ENCODE assay signal across 27 mouse cellular contexts in the genomic region with DNA sequence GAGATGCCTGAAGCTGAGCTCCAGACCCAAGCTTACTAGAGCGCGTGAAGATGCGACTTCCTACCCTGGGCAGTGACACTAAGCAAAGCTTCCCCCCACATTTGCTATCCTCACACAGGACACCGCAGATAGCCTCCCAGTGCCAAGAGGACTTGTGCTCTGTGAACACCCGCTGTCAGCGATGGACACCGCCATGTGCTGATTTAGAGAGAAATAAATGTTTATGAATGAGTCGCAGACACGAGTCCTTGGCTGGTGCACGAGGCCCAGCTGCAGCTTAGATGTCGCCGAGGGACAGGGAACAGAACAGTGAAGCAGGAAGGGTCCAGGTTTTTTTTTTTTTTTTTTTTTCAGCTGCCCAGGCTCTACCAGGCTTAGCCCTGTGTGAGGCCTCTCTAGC. TPM values are rescaled to one million over a fixed set of nuclear protein-coding genes. Genes with fewer than 3 reads are reported as not detected.
DNase-seq lines count a peak whose midpoint lies in the region; ATAC-seq and TF ChIP-seq lines count a peak whose summit lies in the region.
"Had no signal": no experiment of that assay in that cellular context is flagged by ENCODE, and none has a peak within 500 bp of the region (broad histone marks: within the 10 kb centered on the region; RNA-seq: fewer than 3 reads in every experiment).

No protein-coding gene starts in this region.

- TF ChIP-seq CTCF in forebrain, postnatal 0 days (IDR thresholded peaks at IDR 0.05; ENCODE audit: low read depth), result no peak
- no peak for TF ChIP-seq CTCF in brain, embryonic 14.5 days (IDR thresholded peaks at IDR 0.05; ENCODE audit: borderline replicate concordance, extremely low read depth, insufficient read depth, insufficient read length)

- ATAC-seq in forebrain, postnatal 0 days, result peak; percentile 38
- ATAC-seq in forebrain, embryonic 15.5 days (replicated peaks), result no peak
- ATAC-seq in midbrain, embryonic 15.5 days (replicated peaks), result 0 out of 2 replicates have a peak, but pooled peaks have one; percentile 41
- ATAC-seq in midbrain, embryonic 13.5 days, result no peak
- no peak for ATAC-seq in heart, embryonic 12.5 days (ENCODE audit: insufficient number of reproducible peaks, low FRiP score)
- ATAC-seq: CD4-positive, CD25-positive, alpha-beta regulatory T cell, adult 4 months; forebrain, embryonic 14.5 days had no signal

- H3K36me3 ChIP-seq in forebrain, postnatal 0 days (ENCODE audit: insufficient read depth), result no peaks in the 10 kb centered on the region
- no peaks in the 10 kb centered on the region for H3K36me3 ChIP-seq in forebrain, embryonic 15.5 days
- no peaks in the 10 kb centered on the region for H3K36me3 ChIP-seq in midbrain, embryonic 15.5 days (replicated peaks)
- H3K36me3 ChIP-seq in midbrain, embryonic 13.5 days, result no peaks in the 10 kb centered on the region
- H3K36me3 ChIP-seq in heart, embryonic 12.5 days, result no peaks in the 10 kb centered on the region
- H3K36me3 ChIP-seq: embryonic facial prominence, embryonic 12.5 days; heart, embryonic 13.5 days; kidney, embryonic 15.5 days; limb, embryonic 13.5 days had no signal

- no peak overlapping the region for H3K9ac ChIP-seq in forebrain, postnatal 0 days
- H3K9ac ChIP-seq in forebrain, embryonic 15.5 days (replicated peaks), result no peak overlapping the region
- no peak overlapping the region for H3K9ac ChIP-seq in midbrain, embryonic 15.5 days
- H3K9ac ChIP-seq in midbrain, embryonic 13.5 days (replicated peaks), result no peak overlapping the region
- no peak overlapping the region for H3K9ac ChIP-seq in heart, embryonic 12.5 days
- H3K9ac ChIP-seq: embryonic facial prominence, embryonic 12.5 days; heart, embryonic 13.5 days; hindbrain, embryonic 14.5 days; kidney, embryonic 15.5 days; limb, embryonic 13.5 days had no signal

- WGBS in forebrain, postnatal 0 days, result 73% methylated on average over 12 of the region's 12 CpGs
- WGBS in forebrain, embryonic 15.5 days, result 83% methylated on average over 12 of the region's 12 CpGs
- WGBS in midbrain, embryonic 15.5 days, result 74% methylated on average over 12 of the region's 12 CpGs
- WGBS in midbrain, embryonic 13.5 days, result 87% methylated on average over 12 of the region's 12 CpGs
- 83% methylated on average over 12 of the region's 12 CpGs for WGBS in heart, embryonic 12.5 days

- no peak overlapping the region for H3K27ac ChIP-seq in forebrain, postnatal 0 days (ENCODE audit: low read depth, low read length)
- H3K27ac ChIP-seq in forebrain, embryonic 15.5 days (replicated peaks), result no peak overlapping the region
- H3K27ac ChIP-seq in midbrain, embryonic 15.5 days, result no peak overlapping the region
- no peak overlapping the region for H3K27ac ChIP-seq in midbrain, embryonic 13.5 days
- no peak overlapping the region for H3K27ac ChIP-seq in heart, embryonic 12.5 days (ENCODE audit: poor library complexity, severe bottlenecking)
- H3K27ac ChIP-seq: embryonic facial prominence, embryonic 12.5 days; gastrocnemius, adult 2 months; heart, adult 2 months; heart, embryonic 13.5 days; hindbrain, embryonic 14.5 days; kidney, embryonic 15.5 days; limb, embryonic 13.5 days had no signal

- H3K4me2 ChIP-seq in forebrain, postnatal 0 days (ENCODE audit: low read depth), result no peak overlapping the region
- no peak overlapping the region for H3K4me2 ChIP-seq in forebrain, embryonic 15.5 days (replicated peaks)
- no peak overlapping the region for H3K4me2 ChIP-seq in midbrain, embryonic 15.5 days
- H3K4me2 ChIP-seq in midbrain, embryonic 13.5 days (replicated peaks), result no peak overlapping the region
- no peak overlapping the region for H3K4me2 ChIP-seq in heart, embryonic 12.5 days
- H3K4me2 ChIP-seq: embryonic facial prominence, embryonic 12.5 days; heart, embryonic 13.5 days; hindbrain, embryonic 14.5 days; kidney, embryonic 15.5 days; limb, embryonic 13.5 days; liver, embryonic 11.5 days had no signal

- no peaks in the 10 kb centered on the region for H3K4me1 ChIP-seq in forebrain, postnatal 0 days (ENCODE audit: insufficient read depth)
- 0 out of 2 replicates have a peak, but pooled peaks cover 8% of the 10 kb centered on the region for H3K4me1 ChIP-seq in forebrain, embryonic 15.5 days
- no peaks in the 10 kb centered on the region for H3K4me1 ChIP-seq in midbrain, embryonic 15.5 days
- no peaks in the 10 kb centered on the region; the same call in 1 of the 2 replicates for H3K4me1 ChIP-seq in midbrain, embryonic 13.5 days (replicated peaks)
- no peaks in the 10 kb centered on the region for H3K4me1 ChIP-seq in heart, embryonic 12.5 days (replicated peaks)
- H3K4me1 ChIP-seq: embryonic facial prominence, embryonic 12.5 days; heart, embryonic 13.5 days; kidney, embryonic 15.5 days had no signal

- H3K4me3 ChIP-seq in forebrain, postnatal 0 days (ENCODE audit: low read depth, low read length), result no peak overlapping the region
- H3K4me3 ChIP-seq in forebrain, embryonic 15.5 days, result no peak overlapping the region
- no peak overlapping the region for H3K4me3 ChIP-seq in midbrain, embryonic 15.5 days
- H3K4me3 ChIP-seq in midbrain, embryonic 13.5 days (replicated peaks), result no peak overlapping the region
- no peak overlapping the region for H3K4me3 ChIP-seq in heart, embryonic 12.5 days
- H3K4me3 ChIP-seq: embryonic facial prominence, embryonic 12.5 days; gastrocnemius, adult 2 months; heart, adult 2 months; heart, embryonic 13.5 days; kidney, embryonic 15.5 days; limb, embryonic 13.5 days had no signal

- H3K9me3 ChIP-seq in forebrain, postnatal 0 days (ENCODE audit: low read length), result no peaks in the 10 kb centered on the region
- H3K9me3 ChIP-seq in forebrain, embryonic 15.5 days, result no peaks in the 10 kb centered on the region
- H3K9me3 ChIP-seq in midbrain, embryonic 15.5 days, result no peaks in the 10 kb centered on the region
- peaks cover 7% of the 10 kb centered on the region; the same call in 1 of the 2 replicates for H3K9me3 ChIP-seq in midbrain, embryonic 13.5 days
- H3K9me3 ChIP-seq in heart, embryonic 12.5 days (replicated peaks), result no peaks in the 10 kb centered on the region
- H3K9me3 ChIP-seq: embryonic facial prominence, embryonic 12.5 days; heart, embryonic 13.5 days; kidney, embryonic 15.5 days had no signal

- no peak for DNase-seq in forebrain, postnatal 0 days
- DNase-seq in brain, embryonic 14.5 days (ENCODE audit: low read depth), result peak; percentile 25
- DNase-seq in cerebellum, postnatal 10 days, result peak; percentile 36 to 61
- DNase-seq: embryo, embryonic 11 days; gastrocnemius, adult 2 months; heart, adult 2 months; heart, postnatal 10 days; kidney, adult 18-20 months; kidney, postnatal 25 days; lung, postnatal 14 days; retina, postnatal 1 day; right cerebral cortex, postnatal 25 days; thymus, adult 2 months; thymus, postnatal 36 days had no signal

- no peaks in the 10 kb centered on the region for H3K27me3 ChIP-seq in forebrain, postnatal 0 days (ENCODE audit: insufficient read depth, low read length)
- H3K27me3 ChIP-seq in forebrain, embryonic 15.5 days, result no peaks in the 10 kb centered on the region
- no peaks in the 10 kb centered on the region for H3K27me3 ChIP-seq in midbrain, embryonic 15.5 days (replicated peaks)
- no peaks in the 10 kb centered on the region for H3K27me3 ChIP-seq in midbrain, embryonic 13.5 days
- no peaks in the 10 kb centered on the region for H3K27me3 ChIP-seq in heart, embryonic 12.5 days (replicated peaks)
- H3K27me3 ChIP-seq: embryonic facial prominence, embryonic 12.5 days; heart, embryonic 13.5 days; kidney, embryonic 15.5 days; limb, embryonic 13.5 days had no signal

- no peak for TF ChIP-seq POLR2A in brain, embryonic 14.5 days (IDR thresholded peaks at IDR 0.05; ENCODE audit: borderline replicate concordance, extremely low read depth, insufficient read depth, insufficient read length, poor library complexity, severe bottlenecking)

RNA-seq across cellular contexts. Expression of a gene that starts 46.6 kb away (rescaled TPM):
- total RNA-seq in forebrain, postnatal 0 days (2014; rRNA removed), result 1.8 and 2.0 TPM in 2 replicates
- polyA plus RNA-seq in forebrain, postnatal 0 days (2015; fragmentation: Nextera tagmentation; extraction: Ambion mirVana), result 3.5 and 4.2 TPM in 2 replicates
- 0.89 and 1.2 TPM in 2 replicates for polyA plus RNA-seq in forebrain, embryonic 15.5 days (2015; fragmentation: Nextera tagmentation; extraction: Ambion mirVana)
- 2.0 and 2.1 TPM in 2 replicates for polyA plus RNA-seq in midbrain, embryonic 15.5 days (2015; fragmentation: Nextera tagmentation; extraction: Ambion mirVana)
- 0.50 and 0.52 TPM in 2 replicates for polyA plus RNA-seq in midbrain, embryonic 13.5 days (2015; fragmentation: Nextera tagmentation; extraction: Ambion mirVana)
- polyA plus RNA-seq in brain, embryonic 14.5 days (2012; rRNA removed), result 0.76 and 1.3 TPM in 2 replicates
- 0.09 and 0.14 TPM in 2 replicates for polyA plus RNA-seq in heart, embryonic 12.5 days (2016; fragmentation: Nextera tagmentation; extraction: Ambion mirVana)
- total RNA-seq: hematopoietic stem cell, adult 5-6 weeks had no signal
- polyA plus RNA-seq: CD4-positive, CD25-positive, alpha-beta regulatory T cell, adult 4 months had no signal

Comparison
In these comparisons a context has a peak if more than half of its experiments do, and no peak if none do; other contexts are left out.
1. ATAC-seq: peak in forebrain, postnatal 0 days (single experiment) and midbrain, embryonic 15.5 days (single experiment); none in forebrain, embryonic 15.5 days (single experiment), midbrain, embryonic 13.5 days (single experiment) and heart, embryonic 12.5 days (single experiment).